Mouse (Mus musculus) CH12.LX (cell line): ENCODE results near the gene Wdr62. TPM values are rescaled to one million over a fixed set of nuclear protein-coding genes. Genes with fewer than 3 reads are reported as not detected.
A peak's percentile ranks its signal among the peaks of the same experiment; 100 is the strongest.

Experiments used
- DNase-seq: peaks from one replicate; pipeline ENCODE4 v3.0.0-alpha.2; 2013; ENCODE audit errors: extremely low read depth
- H3K27ac ChIP-seq: 2 replicates; pipeline ENCODE4 v1.5.1; 2012; ENCODE audit warnings: low read depth, mild to moderate bottlenecking, control low read depth, moderate library complexity; ENCODE audit not compliant: insufficient read depth
- H3K27me3 ChIP-seq: replicated peaks from 2 replicates; pipeline ENCODE3; 2012; ENCODE audit warnings: inconsistent platforms
- H3K36me3 ChIP-seq, 2 experiments: replicated peaks in 1 of 2; 2 replicates each; pipeline versions ENCODE3 to v1.6.1; 2012; ENCODE audit warnings: inconsistent platforms in 1 of 2, low read length in 1 of 2, mild to moderate bottlenecking in 1 of 2, mixed read lengths in 1 of 2, moderate library complexity in 1 of 2; ENCODE audit not compliant: control insufficient read depth in 1 of 2, insufficient read depth in 1 of 2
- H3K4me1 ChIP-seq, 2 experiments: 2 replicates each; pipeline ENCODE4 v1.6.1; 2012; ENCODE audit warnings: inconsistent platforms in 1 of 2, moderate library complexity in 1 of 2; ENCODE audit not compliant: insufficient read depth in 2 of 2, control insufficient read depth in 1 of 2
- H3K4me2 ChIP-seq: 2 replicates; pipeline ENCODE4 v1.6.1; 2012; ENCODE audit warnings: low read depth, mild to moderate bottlenecking, control low read depth; ENCODE audit not compliant: poor library complexity, insufficient read depth, severe bottlenecking
- H3K4me3 ChIP-seq, 3 experiments: fragments of 150-350 bp in 1 of 3; sonication (generic) in 1 of 3; replicated peaks in 1 of 3; 2 replicates each; pipeline versions ENCODE3 to v1.5.1; 2011 to 2012; ENCODE audit warnings: low read depth in 2 of 3, low read length in 2 of 3, mild to moderate bottlenecking in 2 of 3, moderate library complexity in 2 of 3, control low read depth in 1 of 3, improper control_type of control experiment in 1 of 3, inconsistent platforms in 1 of 3, mixed read lengths in 1 of 3; ENCODE audit not compliant: poor library complexity in 1 of 3
- H3K79me2 ChIP-seq: replicated peaks from 2 replicates; pipeline ENCODE4 v1.6.1; 2012; ENCODE audit warnings: mild to moderate bottlenecking, moderate library complexity; ENCODE audit not compliant: control insufficient read depth, poor library complexity, insufficient read depth, severe bottlenecking; ENCODE audit errors: extremely low read depth
- H3K9ac ChIP-seq: 2 replicates; pipeline ENCODE4 v1.6.1; 2012; ENCODE audit warnings: low read depth, mild to moderate bottlenecking, control low read depth, moderate library complexity; ENCODE audit not compliant: insufficient read depth
- H3K9me3 ChIP-seq: replicated peaks from 2 replicates; pipeline ENCODE3; 2012; ENCODE audit warnings: low read length, inconsistent platforms, mixed read lengths
- BHLHE40 ChIP-seq: IDR thresholded peaks from 2 replicates; pipeline ENCODE4 v1.6.1; 2011; ENCODE audit warnings: mild to moderate bottlenecking, low read depth, low read length, improper control_type of control experiment
- CHD1 ChIP-seq: IDR thresholded peaks from 2 replicates; pipeline ENCODE4 v1.6.1; 2012; ENCODE audit warnings: low read depth, low read length, improper control_type of control experiment, inconsistent platforms
- CHD2 ChIP-seq: IDR thresholded peaks from 2 replicates; pipeline ENCODE4 v1.6.1; 2011; ENCODE audit warnings: low read length, improper control_type of control experiment
- CTCF ChIP-seq, 2 experiments: IDR thresholded peaks in 1 of 2; conservative IDR thresholded peaks in 1 of 2; 2 replicates each; pipeline ENCODE4 v1.5.1; 2011 to 2012; ENCODE audit warnings: low read depth in 2 of 2, low read length in 2 of 2, improper control_type of control experiment in 1 of 2, inconsistent platforms in 1 of 2, mild to moderate bottlenecking in 1 of 2, moderate library complexity in 1 of 2
- E2F4 ChIP-seq: IDR thresholded peaks from 2 replicates; pipeline ENCODE4 v1.6.1; 2011; ENCODE audit warnings: low read depth, low read length, improper control_type of control experiment; ENCODE audit not compliant: insufficient replicate concordance
- MAZ ChIP-seq: IDR thresholded peaks from 2 replicates; pipeline ENCODE4 v1.6.1; 2012; ENCODE audit warnings: low read depth, mild to moderate bottlenecking, inconsistent platforms, low read length, improper control_type of control experiment, moderate library complexity
- PAX5 ChIP-seq: IDR thresholded peaks from 2 replicates; pipeline ENCODE4 v1.6.1; 2012; ENCODE audit warnings: low read length, inconsistent platforms, mixed read lengths
- POLR2A ChIP-seq: IDR thresholded peaks from 2 replicates; pipeline ENCODE4 v1.6.1; 2011; ENCODE audit warnings: low read depth, mild to moderate bottlenecking, improper control_type of control experiment, low read length
- RCOR1 ChIP-seq: conservative IDR thresholded peaks from 2 replicates; pipeline ENCODE4 v1.6.1; 2012; ENCODE audit warnings: low read depth, mild to moderate bottlenecking, inconsistent platforms, low read length, improper control_type of control experiment
- SMC3 ChIP-seq: IDR thresholded peaks from 2 replicates; pipeline ENCODE4 v1.6.1; 2011; ENCODE audit warnings: low read depth, low read length, improper control_type of control experiment
- TBP ChIP-seq: conservative IDR thresholded peaks from 2 replicates; pipeline ENCODE4 v1.6.1; 2011; ENCODE audit warnings: low read depth, low read length, improper control_type of control experiment
- UBTF ChIP-seq: IDR thresholded peaks from 2 replicates; pipeline ENCODE4 v1.6.1; 2012; ENCODE audit warnings: low read depth, mild to moderate bottlenecking, inconsistent platforms, low read length, improper control_type of control experiment, moderate library complexity
- USF2 ChIP-seq: conservative IDR thresholded peaks from 2 replicates; pipeline ENCODE4 v1.6.1; 2011; ENCODE audit warnings: low read depth, low read length, improper control_type of control experiment
- ZKSCAN1 ChIP-seq: IDR thresholded peaks from 2 replicates; pipeline ENCODE4 v1.6.1; 2012; ENCODE audit warnings: low read depth, inconsistent platforms, low read length, improper control_type of control experiment, borderline replicate concordance
- ZMIZ1 ChIP-seq: IDR thresholded peaks from 2 replicates; pipeline ENCODE4 v1.6.1; 2012; ENCODE audit warnings: low read depth, mild to moderate bottlenecking, inconsistent platforms, low read length, improper control_type of control experiment
- ZNF384 ChIP-seq: IDR thresholded peaks from 2 replicates; pipeline ENCODE4 v1.6.1; 2012; ENCODE audit warnings: low read depth, low read length, improper control_type of control experiment, inconsistent platforms
- dilution Hi-C: fragments of 300-500 bp; cut with MboI; formaldehyde crosslinking; loops from 2 replicates; pipeline ENCODE4 v1.14.3; 2020; ENCODE audit warnings: low sequenced_read_pairs; ENCODE audit not compliant: extremely low pct_unique_long_range_greater_than_20kb, extremely low pct_ligation_motif_present
- in situ Hi-C: fragments of 300-500 bp; cut with MboI; formaldehyde crosslinking; loops from 3 replicates; pipeline ENCODE4 v1.14.3; 2019; ENCODE audit warnings: low sequenced_read_pairs, low pct_ligation_motif_present, low pct_unique_long_range_greater_than_20kb, mixed read lengths
- polyA plus RNA-seq: library from polyadenylated mRNA; unstranded; fragments of >175 nt; gene quantifications from 2 replicates; pipeline ENCODE4 v1.2.1, GENCODE M21; 2012; ENCODE audit warnings: low read depth; ENCODE audit not compliant: insufficient read length
- total RNA-seq, 2 experiments: library from RNA; depleted of rRNA; stranded (reverse); fragments of 300-350 nt in 1 of 2; fragments of >200 nt in 1 of 2; gene quantifications; 2 replicates each; pipeline ENCODE4 v1.2.3; 2012 to 2014

Gene Wdr62
- total and polyA plus RNA-seq, 3 experiments, result 2.3 to 19.7 (median 5.3) TPM

GRCm38 (mm10) chr7:30204380-30204779, 75.8 kb downstream of the Wdr62 start:
- Histone ChIP-seq H3K4me2 (peak overlapping the region; percentile 57), H3K9ac (no peak overlapping the region), H3K4me3 (no peak overlapping the region), H3K79me2 (no peaks in the 10 kb centered on the region), H3K4me1 (peaks cover 4 to 10% of the 10 kb centered on the region in 2 experiments; a peak in 3 of 4 replicates), H3K27me3 (no peaks in the 10 kb centered on the region), H3K27ac (no peak overlapping the region), H3K36me3 (no peaks in the 10 kb centered on the region), H3K9me3 (no peaks in the 10 kb centered on the region)
- TF ChIP-seq PAX5, result no peak
- TF ChIP-seq UBTF, result no peak
- no peak for TF ChIP-seq TBP
- no peak for TF ChIP-seq RCOR1
- TF ChIP-seq MAZ, result no peak
- peak; percentile 40; the same call in 1 of the 2 replicates for TF ChIP-seq BHLHE40
- no peak for DNase-seq
- dilution Hi-C loops (no loop called here), in situ Hi-C loops (no loop called here)

- Histone ChIP-seq H3K4me2 (no peak overlapping the region), H3K27me3 (no peaks in the 10 kb centered on the region), H3K27ac (no peak overlapping the region), H3K4me1 (peaks cover 4 to 13% of the 10 kb centered on the region in 2 experiments; a peak in 3 of 4 replicates), H3K9ac (no peak overlapping the region), H3K79me2 (no peaks in the 10 kb centered on the region), H3K36me3 (no peaks in the 10 kb centered on the region), H3K9me3 (no peaks in the 10 kb centered on the region), H3K4me3 (no peak overlapping the region)
- DNase-seq, result no peak
- dilution Hi-C loops, result no loop called here
- in situ Hi-C loops, result no loop called here
- TF ChIP-seq CHD1 (no peak), TBP (no peak), POLR2A (no peak), ZKSCAN1 (no peak), USF2 (no peak), CHD2 (no peak), ZNF384 (no peak), E2F4 (no peak), CTCF (conservative IDR thresholded peaks at IDR 0.05 in 1 of 2, IDR thresholded peaks at IDR 0.05 in 1 of 2; ENCODE audit: low read depth in 2 of 2, low read length in 2 of 2) (no peak), BHLHE40 (no peak), SMC3 (no peak), ZMIZ1 (no peak)
Measured at GRCm38 (mm10) chr7:30202895-30203690, 77.1 kb downstream of the Wdr62 start.
